Mouse (Mus musculus): ENCODE results near the gene Ythdf1. TPM values are rescaled to one million over a fixed set of nuclear protein-coding genes. Genes with fewer than 3 reads are reported as not detected.

Ythdf1 gene
- polyA plus RNA-seq, 1 experiment from 2014 or later = 11.6 TPM

DNA sequence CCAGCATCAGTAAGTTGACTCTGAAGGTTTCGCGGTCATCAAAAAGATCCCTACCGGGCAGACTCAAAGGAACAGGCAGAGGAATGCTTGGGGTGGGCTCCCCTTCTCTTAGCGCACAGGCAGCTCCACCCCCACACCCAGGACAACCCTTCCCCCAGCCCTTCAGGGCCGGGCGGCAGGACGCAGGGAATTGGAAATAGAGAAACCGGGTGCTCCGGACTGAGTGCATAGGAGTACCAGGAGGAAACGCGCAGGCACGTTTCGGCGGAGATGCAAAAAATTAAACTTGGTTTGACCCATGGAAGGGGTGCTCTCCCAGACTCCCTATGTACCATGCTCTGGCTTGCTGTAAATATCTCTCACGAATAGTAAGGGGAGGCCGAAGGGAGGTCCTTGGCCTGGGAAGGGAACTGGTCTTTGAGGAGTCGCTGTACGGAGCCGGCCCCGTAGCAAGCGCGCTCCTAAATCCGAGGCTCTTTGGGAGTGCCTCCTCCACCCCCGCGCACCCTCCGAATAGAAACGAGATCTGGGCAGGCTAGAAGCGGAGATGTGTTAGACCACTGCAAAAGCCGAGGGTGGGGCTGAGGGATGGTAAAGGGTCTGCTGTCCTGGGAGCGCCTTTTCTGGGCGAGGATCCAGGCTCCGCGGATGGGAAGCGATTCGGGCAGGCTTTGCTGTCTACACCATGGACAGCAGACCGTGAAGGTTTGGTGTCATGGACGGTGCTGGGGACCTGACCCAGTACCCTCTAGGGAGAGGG is 29.5 kb downstream of the Ythdf1 start:
- Histone ChIP-seq H3K27ac (ENCODE audit: low read length) (no peak overlapping the region), H3K27me3 (ENCODE audit: control insufficient read depth, insufficient read depth, low read length) (peaks cover 82% of the 10 kb centered on the region), H3K4me1 (ENCODE audit: control insufficient read depth, insufficient read depth, low read length) (peaks cover 18% of the 10 kb centered on the region), H3K4me3 (replicated peaks; ENCODE audit: low read length) (no peak overlapping the region), H3K9ac (ENCODE audit: low read length) (no peak overlapping the region), H3K4me2 (ENCODE audit: low read depth, low read length) (no peak overlapping the region), H3K36me3 (ENCODE audit: control insufficient read depth, insufficient read depth, low read length) (no peaks in the 10 kb centered on the region), H3K9me3 (replicated peaks; ENCODE audit: control insufficient read depth, low read length) (no peaks in the 10 kb centered on the region)
- no peak for ATAC-seq (ENCODE audit: insufficient read depth, low FRiP score)
- 1% methylated on average over 37 of the region's 37 CpGs for WGBS

DNA sequence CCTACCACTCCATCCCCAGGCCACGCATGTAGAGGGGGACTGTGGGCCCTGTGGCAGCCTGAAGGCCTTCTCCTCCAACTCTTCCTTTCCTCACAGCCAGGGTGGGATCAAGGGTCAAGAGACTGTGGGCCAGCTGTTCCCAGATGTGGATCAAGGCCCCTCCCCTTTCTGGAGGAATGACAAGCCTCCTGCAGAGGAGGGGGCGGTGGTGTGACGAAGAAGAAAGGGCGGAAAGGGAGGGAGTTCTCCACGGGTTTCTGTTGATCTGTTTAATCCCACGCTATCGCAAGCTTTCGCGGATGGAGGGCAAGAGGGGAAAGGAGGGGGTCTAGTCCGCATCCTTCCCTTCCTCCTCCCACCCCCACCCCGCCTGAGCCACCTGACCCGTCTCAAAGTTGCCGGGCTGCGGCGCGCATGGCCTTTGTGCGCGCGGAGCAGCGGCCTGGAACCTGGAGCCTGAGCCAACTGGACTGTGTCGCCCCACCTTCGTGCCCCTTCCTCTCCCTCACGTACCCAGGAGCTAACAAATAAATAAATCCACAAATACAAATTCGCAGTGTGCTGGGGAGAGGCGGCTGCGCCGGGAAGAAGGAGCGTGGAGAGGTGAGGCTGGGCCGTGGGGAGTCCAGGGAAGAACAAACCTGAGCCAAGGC is 30.2 kb downstream of the Ythdf1 start:
- Histone ChIP-seq H3K4me3 (replicated peaks; ENCODE audit: low read length) (no peak overlapping the region), H3K9me3 (replicated peaks; ENCODE audit: control insufficient read depth, low read length) (no peaks in the 10 kb centered on the region), H3K4me2 (ENCODE audit: low read depth, low read length) (no peak overlapping the region), H3K9ac (ENCODE audit: low read length) (no peak overlapping the region), H3K4me1 (ENCODE audit: control insufficient read depth, insufficient read depth, low read length) (peaks cover 18% of the 10 kb centered on the region), H3K36me3 (ENCODE audit: control insufficient read depth, insufficient read depth, low read length) (no peaks in the 10 kb centered on the region), H3K27ac (ENCODE audit: low read length) (no peak overlapping the region), H3K27me3 (ENCODE audit: control insufficient read depth, insufficient read depth, low read length) (peaks cover 77% of the 10 kb centered on the region)
- WGBS = 2% methylated on average over 29 of the region's 29 CpGs
- no peak for ATAC-seq (ENCODE audit: insufficient read depth, low FRiP score)

DNA sequence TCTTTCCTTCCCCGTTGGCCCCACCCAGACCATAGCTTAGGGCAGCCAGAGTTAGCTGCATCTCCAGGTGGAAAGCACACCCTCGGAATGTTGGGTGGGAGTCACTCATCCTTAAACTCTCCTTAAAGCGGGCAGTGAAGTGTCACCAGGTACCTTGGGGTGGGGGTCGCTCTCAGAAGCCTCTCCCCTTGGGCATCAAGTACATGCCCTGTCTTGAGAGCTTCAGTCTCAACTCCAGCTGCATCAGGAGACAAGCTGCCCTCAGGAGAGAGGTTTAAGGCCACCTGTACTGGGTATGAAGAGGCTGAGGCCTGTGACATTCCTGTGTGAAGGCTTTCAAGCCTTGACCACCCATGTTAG is 30.8 kb downstream of the Ythdf1 start:
- Histone ChIP-seq H3K27ac (ENCODE audit: low read length) (no peak overlapping the region), H3K9me3 (replicated peaks; ENCODE audit: control insufficient read depth, low read length) (no peaks in the 10 kb centered on the region), H3K4me3 (replicated peaks; ENCODE audit: low read length) (no peak overlapping the region), H3K4me1 (ENCODE audit: control insufficient read depth, insufficient read depth, low read length) (peaks cover 18% of the 10 kb centered on the region), H3K27me3 (ENCODE audit: control insufficient read depth, insufficient read depth, low read length) (peaks cover 70% of the 10 kb centered on the region), H3K36me3 (ENCODE audit: control insufficient read depth, insufficient read depth, low read length) (no peaks in the 10 kb centered on the region), H3K9ac (ENCODE audit: low read length) (no peak overlapping the region), H3K4me2 (ENCODE audit: low read depth, low read length) (no peak overlapping the region)
- 22% methylated on average over 4 of the region's 4 CpGs for WGBS
- no peak for ATAC-seq (ENCODE audit: insufficient read depth, low FRiP score)

- Histone ChIP-seq H3K27ac (ENCODE audit: low read length) (no peak overlapping the region), H3K4me1 (ENCODE audit: control insufficient read depth, insufficient read depth, low read length) (peaks cover 14% of the 10 kb centered on the region), H3K4me2 (ENCODE audit: low read depth, low read length) (no peak overlapping the region), H3K36me3 (ENCODE audit: control insufficient read depth, insufficient read depth, low read length) (no peaks in the 10 kb centered on the region), H3K9ac (ENCODE audit: low read length) (no peak overlapping the region), H3K4me3 (replicated peaks; ENCODE audit: low read length) (no peak overlapping the region), H3K9me3 (replicated peaks; ENCODE audit: control insufficient read depth, low read length) (no peaks in the 10 kb centered on the region), H3K27me3 (ENCODE audit: control insufficient read depth, insufficient read depth, low read length) (peaks cover 65% of the 10 kb centered on the region)
- no peak for ATAC-seq (ENCODE audit: insufficient read depth, low FRiP score)
- WGBS = 13% methylated on average over 19 of the region's 19 CpGs
These were observed 31.4 kb downstream of the Ythdf1 start for GRCm38 (mm10) chr2:180889271-180889920.

DNA sequence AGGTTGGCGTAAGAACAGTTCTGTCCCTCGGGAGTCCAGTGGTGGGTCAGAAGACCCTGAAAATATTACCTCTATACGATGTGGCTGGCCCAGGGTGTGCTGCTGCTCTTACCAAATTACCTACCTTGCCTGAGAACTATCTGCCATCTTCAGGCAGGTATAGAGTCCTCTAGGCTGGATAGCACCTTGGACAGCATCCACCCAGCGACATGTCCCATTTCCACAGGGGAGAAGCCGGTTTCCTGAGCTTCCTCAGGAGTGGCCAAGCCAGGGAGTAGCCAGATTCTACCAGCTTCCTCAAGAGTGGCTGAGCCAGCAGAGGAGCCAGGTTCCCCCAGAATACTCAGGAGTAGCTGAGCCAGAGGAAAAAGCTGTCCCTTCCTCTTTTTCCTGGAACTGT is 35.5 kb downstream of the Ythdf1 start:
- no peak for ATAC-seq (ENCODE audit: insufficient read depth, low FRiP score)
- no peaks in the 10 kb centered on the region for H3K36me3 ChIP-seq (ENCODE audit: control insufficient read depth, insufficient read depth, low read length)
- no peaks in the 10 kb centered on the region for H3K4me1 ChIP-seq (ENCODE audit: control insufficient read depth, insufficient read depth, low read length)
- no peak overlapping the region for H3K27ac ChIP-seq (ENCODE audit: low read length)
- H3K9me3 ChIP-seq (replicated peaks; ENCODE audit: control insufficient read depth, low read length) = no peaks in the 10 kb centered on the region
- no peak overlapping the region for H3K4me3 ChIP-seq (replicated peaks; ENCODE audit: low read length)
- H3K27me3 ChIP-seq (ENCODE audit: control insufficient read depth, insufficient read depth, low read length) = peaks cover 24% of the 10 kb centered on the region
- no peak overlapping the region for H3K4me2 ChIP-seq (ENCODE audit: low read depth, low read length)
- H3K9ac ChIP-seq (ENCODE audit: low read length) = no peak overlapping the region
- whole genome bisulfite sequencing = 52% methylated on average over 5 of the region's 5 CpGs

DNA sequence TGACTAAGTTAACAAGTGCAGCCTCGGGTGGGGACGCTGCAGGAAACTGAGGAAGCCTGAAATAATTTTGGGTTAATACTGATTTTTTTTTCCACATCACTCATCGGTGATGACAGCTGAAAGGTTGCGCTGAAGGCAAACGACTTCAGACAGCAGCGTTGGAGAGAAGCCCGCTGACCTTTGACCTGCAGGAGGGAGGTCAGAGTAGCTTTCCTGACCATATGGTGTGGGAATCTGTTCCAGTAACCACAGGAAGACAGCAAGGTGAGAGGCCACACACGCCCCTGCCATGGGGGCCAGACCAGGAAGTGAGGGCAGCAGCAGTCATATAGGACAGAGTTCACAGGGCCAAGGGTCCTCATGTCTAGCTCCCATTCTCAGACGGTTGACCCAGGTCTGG is 39.5 kb downstream of the Ythdf1 start:
- peaks cover 2% of the 10 kb centered on the region for H3K27me3 ChIP-seq (ENCODE audit: control insufficient read depth, insufficient read depth, low read length)
- no peaks in the 10 kb centered on the region for H3K4me1 ChIP-seq (ENCODE audit: control insufficient read depth, insufficient read depth, low read length)
- no peak overlapping the region for H3K4me3 ChIP-seq (replicated peaks; ENCODE audit: low read length)
- H3K4me2 ChIP-seq (ENCODE audit: low read depth, low read length) = no peak overlapping the region
- no peaks in the 10 kb centered on the region for H3K9me3 ChIP-seq (replicated peaks; ENCODE audit: control insufficient read depth, low read length)
- no peaks in the 10 kb centered on the region for H3K36me3 ChIP-seq (ENCODE audit: control insufficient read depth, insufficient read depth, low read length)
- H3K9ac ChIP-seq (ENCODE audit: low read length) = no peak overlapping the region
- H3K27ac ChIP-seq (ENCODE audit: low read length) = no peak overlapping the region
- ATAC-seq (ENCODE audit: insufficient read depth, low FRiP score) = no peak
- 46% methylated on average over 9 of the region's 9 CpGs for WGBS

GRCm38 (mm10) chr2:180879365-180880067 is 41.2 kb downstream of the Ythdf1 start:
- Histone ChIP-seq H3K27me3 (ENCODE audit: control insufficient read depth, insufficient read depth, low read length) (no peaks in the 10 kb centered on the region), H3K27ac (ENCODE audit: low read length) (no peak overlapping the region), H3K4me2 (ENCODE audit: low read depth, low read length) (no peak overlapping the region), H3K36me3 (ENCODE audit: control insufficient read depth, insufficient read depth, low read length) (no peaks in the 10 kb centered on the region), H3K9me3 (replicated peaks; ENCODE audit: control insufficient read depth, low read length) (no peaks in the 10 kb centered on the region), H3K9ac (ENCODE audit: low read length) (no peak overlapping the region), H3K4me1 (ENCODE audit: control insufficient read depth, insufficient read depth, low read length) (no peaks in the 10 kb centered on the region), H3K4me3 (replicated peaks; ENCODE audit: low read length) (no peak overlapping the region)
- ATAC-seq (ENCODE audit: insufficient read depth, low FRiP score) = no peak
- WGBS = 49% methylated on average over 7 of the region's 7 CpGs

DNA sequence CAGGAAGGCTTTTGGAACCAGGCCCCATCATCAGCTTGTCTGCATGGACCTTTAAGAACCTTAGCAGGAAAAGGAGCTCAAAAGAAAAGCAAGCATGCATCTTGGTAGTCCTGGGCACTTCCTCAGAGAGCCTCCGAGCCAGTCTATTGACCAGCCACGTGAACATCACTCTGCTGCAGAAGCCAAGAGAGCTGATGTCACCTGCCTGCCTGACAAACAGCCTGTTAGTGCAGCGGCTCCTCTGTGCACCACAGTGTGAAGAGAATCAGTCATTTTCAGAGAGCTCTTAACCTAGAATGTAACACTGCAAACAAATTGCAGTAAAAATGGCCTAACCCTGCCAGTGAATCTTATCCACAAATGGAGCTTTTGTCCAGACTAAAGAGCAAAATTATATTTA is 50.7 kb downstream of the Ythdf1 start:
- H3K36me3 ChIP-seq (ENCODE audit: control insufficient read depth, insufficient read depth, low read length) = no peaks in the 10 kb centered on the region
- WGBS = 44% methylated on average over 3 of the region's 3 CpGs
- no peak overlapping the region for H3K9ac ChIP-seq (ENCODE audit: low read length)
- no peaks in the 10 kb centered on the region for H3K27me3 ChIP-seq (ENCODE audit: control insufficient read depth, insufficient read depth, low read length)
- H3K9me3 ChIP-seq (replicated peaks; ENCODE audit: control insufficient read depth, low read length) = no peaks in the 10 kb centered on the region
- no peak overlapping the region for H3K27ac ChIP-seq (ENCODE audit: low read length)
- no peak overlapping the region for H3K4me3 ChIP-seq (replicated peaks; ENCODE audit: low read length)
- H3K4me2 ChIP-seq (ENCODE audit: low read depth, low read length) = no peak overlapping the region
- no peak for ATAC-seq (ENCODE audit: insufficient read depth, low FRiP score)
- H3K4me1 ChIP-seq (ENCODE audit: control insufficient read depth, insufficient read depth, low read length) = no peaks in the 10 kb centered on the region

DNA sequence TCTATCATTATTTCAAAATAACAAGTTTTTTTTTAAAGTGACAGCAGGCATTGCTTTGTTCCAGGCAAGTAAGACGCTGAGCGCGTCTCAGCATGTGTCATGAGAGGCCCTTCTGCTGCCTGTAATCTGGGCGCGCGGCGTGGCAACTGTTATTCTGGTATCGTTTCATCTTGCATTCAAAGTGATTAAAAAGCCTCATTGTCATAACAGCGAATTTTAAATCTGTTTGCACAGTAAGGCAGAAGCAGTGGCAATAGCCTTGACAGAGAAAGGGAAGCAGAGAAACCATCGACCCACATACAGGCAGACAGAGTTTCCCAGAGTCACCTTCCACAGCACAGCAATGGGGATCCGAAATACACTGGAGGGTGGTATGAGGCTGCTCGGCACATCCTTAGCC is 59.2 kb downstream of the Ythdf1 start:
- no peak for ATAC-seq (ENCODE audit: insufficient read depth, low FRiP score)
- Histone ChIP-seq H3K27me3 (ENCODE audit: control insufficient read depth, insufficient read depth, low read length) (no peaks in the 10 kb centered on the region; the same call in none of the 2 replicates), H3K9ac (ENCODE audit: low read length) (no peak overlapping the region), H3K4me2 (ENCODE audit: low read depth, low read length) (no peak overlapping the region), H3K9me3 (replicated peaks; ENCODE audit: control insufficient read depth, low read length) (no peaks in the 10 kb centered on the region), H3K4me3 (replicated peaks; ENCODE audit: low read length) (no peak overlapping the region), H3K4me1 (ENCODE audit: control insufficient read depth, insufficient read depth, low read length) (no peaks in the 10 kb centered on the region), H3K27ac (ENCODE audit: low read length) (no peak overlapping the region), H3K36me3 (ENCODE audit: control insufficient read depth, insufficient read depth, low read length) (no peaks in the 10 kb centered on the region)
- WGBS = 78% methylated on average over 12 of the region's 12 CpGs

Measured in stomach, embryonic 16.5 days (tissue).